Mouse (Mus musculus): ENCODE results near the gene Litaf. TPM values are rescaled to one million over a fixed set of nuclear protein-coding genes. Genes with fewer than 3 reads are reported as not detected.
"Not testable (repeated sequence)": the region's sequence is repeated elsewhere in the genome, so short reads cannot be mapped to it uniquely, and the experiment has no call there.

The Litaf gene
- polyA plus RNA-seq, 1 experiment from 2014 or later = 94.2 TPM

GRCm38 (mm10) chr16:10979064-10979803 lies 86.7 kb downstream of the Litaf start:
- H3K27ac ChIP-seq (ENCODE audit: low read length) = peak overlapping the region; percentile 28
- ATAC-seq (ENCODE audit: insufficient read depth, low FRiP score) = peak; percentile 72
- 37% methylated on average over 11 of the region's 11 CpGs for WGBS

GRCm38 (mm10) chr16:10977877-10978276 lies 88.1 kb downstream of the Litaf start:
- ATAC-seq (ENCODE audit: insufficient read depth, low FRiP score) = no peak
- Histone ChIP-seq H3K4me2 (ENCODE audit: low read depth, low read length) (no peak overlapping the region), H3K9me3 (replicated peaks; ENCODE audit: control insufficient read depth, low read length) (no peaks in the 10 kb centered on the region), H3K4me1 (ENCODE audit: control insufficient read depth, insufficient read depth, low read length) (peaks cover 24% of the 10 kb centered on the region; the same call in 1 of the 2 replicates), H3K36me3 (ENCODE audit: control insufficient read depth, insufficient read depth, low read length) (no peaks in the 10 kb centered on the region), H3K4me3 (replicated peaks; ENCODE audit: low read length) (no peak overlapping the region), H3K27ac (ENCODE audit: low read length) (no peak overlapping the region), H3K27me3 (ENCODE audit: control insufficient read depth, insufficient read depth, low read length) (no peaks in the 10 kb centered on the region), H3K9ac (ENCODE audit: low read length) (no peak overlapping the region)
- WGBS = 90% methylated on average over 9 of the region's 9 CpGs

More at GRCm38 (mm10) chr16:10979064-10979803, 86.7 kb downstream of the Litaf start:
- H3K4me1 ChIP-seq (ENCODE audit: control insufficient read depth, insufficient read depth, low read length) = peaks cover 28% of the 10 kb centered on the region; the same call in 1 of the 2 replicates
- no peak overlapping the region for H3K4me2 ChIP-seq (ENCODE audit: low read depth, low read length)
- H3K4me3 ChIP-seq (replicated peaks; ENCODE audit: low read length) = no peak overlapping the region
- no peak overlapping the region for H3K9ac ChIP-seq (ENCODE audit: low read length)
- no peaks in the 10 kb centered on the region for H3K27me3 ChIP-seq (ENCODE audit: control insufficient read depth, insufficient read depth, low read length)
- no peaks in the 10 kb centered on the region for H3K9me3 ChIP-seq (replicated peaks; ENCODE audit: control insufficient read depth, low read length)
- H3K36me3 ChIP-seq (ENCODE audit: control insufficient read depth, insufficient read depth, low read length) = no peaks in the 10 kb centered on the region

GRCm38 (mm10) chr16:10976202-10976631 lies 89.7 kb downstream of the Litaf start:
- no peak for ATAC-seq (ENCODE audit: insufficient read depth, low FRiP score)
- H3K4me2 ChIP-seq (ENCODE audit: low read depth, low read length) = no peak overlapping the region
- peaks cover 19% of the 10 kb centered on the region; the same call in 1 of the 2 replicates for H3K4me1 ChIP-seq (ENCODE audit: control insufficient read depth, insufficient read depth, low read length)
- H3K4me3 ChIP-seq (replicated peaks; ENCODE audit: low read length) = no peak overlapping the region
- H3K9ac ChIP-seq (ENCODE audit: low read length) = no peak overlapping the region
- no peaks in the 10 kb centered on the region for H3K9me3 ChIP-seq (replicated peaks; ENCODE audit: control insufficient read depth, low read length)
- peak overlapping the region; percentile 21; the same call in 1 of the 2 replicates for H3K27ac ChIP-seq (ENCODE audit: low read length)
- 70% methylated on average over 11 of the region's 11 CpGs for WGBS
- H3K27me3 ChIP-seq (ENCODE audit: control insufficient read depth, insufficient read depth, low read length) = no peaks in the 10 kb centered on the region
- no peaks in the 10 kb centered on the region for H3K36me3 ChIP-seq (ENCODE audit: control insufficient read depth, insufficient read depth, low read length)

GRCm38 (mm10) chr16:10974939-10975338 lies 91.0 kb downstream of the Litaf start:
- H3K9ac ChIP-seq (ENCODE audit: low read length) = no peak overlapping the region
- H3K9me3 ChIP-seq (replicated peaks; ENCODE audit: control insufficient read depth, low read length) = no peaks in the 10 kb centered on the region
- no peak overlapping the region for H3K4me3 ChIP-seq (replicated peaks; ENCODE audit: low read length)
- no peaks in the 10 kb centered on the region for H3K27me3 ChIP-seq (ENCODE audit: control insufficient read depth, insufficient read depth, low read length)
- no peak overlapping the region for H3K4me2 ChIP-seq (ENCODE audit: low read depth, low read length)
- H3K27ac ChIP-seq (ENCODE audit: low read length) = no peak overlapping the region
- WGBS = 76% methylated on average over 5 of the region's 5 CpGs
- peaks cover 18% of the 10 kb centered on the region; the same call in 1 of the 2 replicates for H3K4me1 ChIP-seq (ENCODE audit: control insufficient read depth, insufficient read depth, low read length)
- ATAC-seq (ENCODE audit: insufficient read depth, low FRiP score) = no peak
- H3K36me3 ChIP-seq (ENCODE audit: control insufficient read depth, insufficient read depth, low read length) = no peaks in the 10 kb centered on the region

GRCm38 (mm10) chr16:10974037-10974446 lies 91.9 kb downstream of the Litaf start:
- ATAC-seq (ENCODE audit: insufficient read depth, low FRiP score) = no peak
- H3K9ac ChIP-seq (ENCODE audit: low read length) = no peak overlapping the region
- H3K27me3 ChIP-seq (ENCODE audit: control insufficient read depth, insufficient read depth, low read length) = no peaks in the 10 kb centered on the region
- H3K9me3 ChIP-seq (replicated peaks; ENCODE audit: control insufficient read depth, low read length) = no peaks in the 10 kb centered on the region
- no peak overlapping the region for H3K27ac ChIP-seq (ENCODE audit: low read length)
- no peak overlapping the region for H3K4me3 ChIP-seq (replicated peaks; ENCODE audit: low read length)
- 49% methylated on average over 3 of the region's 3 CpGs for whole genome bisulfite sequencing
- H3K36me3 ChIP-seq (ENCODE audit: control insufficient read depth, insufficient read depth, low read length) = no peaks in the 10 kb centered on the region
- H3K4me2 ChIP-seq (ENCODE audit: low read depth, low read length) = no peak overlapping the region
- H3K4me1 ChIP-seq (ENCODE audit: control insufficient read depth, insufficient read depth, low read length) = peaks cover 12% of the 10 kb centered on the region; the same call in 1 of the 2 replicates

GRCm38 (mm10) chr16:10972259-10972658 lies 93.7 kb downstream of the Litaf start:
- peaks cover 14% of the 10 kb centered on the region; the same call in 1 of the 2 replicates for H3K4me1 ChIP-seq (ENCODE audit: control insufficient read depth, insufficient read depth, low read length)
- H3K27me3 ChIP-seq (ENCODE audit: control insufficient read depth, insufficient read depth, low read length) = no peaks in the 10 kb centered on the region
- 0 out of 2 replicates have a peak, but pooled peaks have one; percentile 42 for ATAC-seq (ENCODE audit: insufficient read depth, low FRiP score)
- no peak overlapping the region for H3K4me2 ChIP-seq (ENCODE audit: low read depth, low read length)
- 58% methylated on average over 6 of the region's 6 CpGs for WGBS
- no peak overlapping the region for H3K4me3 ChIP-seq (replicated peaks; ENCODE audit: low read length)
- H3K9ac ChIP-seq (ENCODE audit: low read length) = no peak overlapping the region
- no peaks in the 10 kb centered on the region for H3K36me3 ChIP-seq (ENCODE audit: control insufficient read depth, insufficient read depth, low read length)
- H3K9me3 ChIP-seq (replicated peaks; ENCODE audit: control insufficient read depth, low read length) = no peaks in the 10 kb centered on the region
- H3K27ac ChIP-seq (ENCODE audit: low read length) = no peak overlapping the region

- not testable (repeated sequence) for H3K27me3 ChIP-seq (ENCODE audit: control insufficient read depth, insufficient read depth, low read length); H3K9ac ChIP-seq (ENCODE audit: low read length); H3K4me3 ChIP-seq (replicated peaks; ENCODE audit: low read length); H3K27ac ChIP-seq (ENCODE audit: low read length); ATAC-seq (ENCODE audit: insufficient read depth, low FRiP score); H3K4me2 ChIP-seq (ENCODE audit: low read depth, low read length); H3K9me3 ChIP-seq (replicated peaks; ENCODE audit: control insufficient read depth, low read length); H3K36me3 ChIP-seq (ENCODE audit: control insufficient read depth, insufficient read depth, low read length)
- WGBS = 91% methylated on average over 1 of the region's 1 CpGs
- peaks cover 14% of the 10 kb centered on the region; the same call in 1 of the 2 replicates for H3K4me1 ChIP-seq (ENCODE audit: control insufficient read depth, insufficient read depth, low read length)
These were observed 96.0 kb downstream of the Litaf start for GRCm38 (mm10) chr16:10969944-10970343.

- no peak overlapping the region for H3K4me3 ChIP-seq (replicated peaks; ENCODE audit: low read length)
- no peaks in the 10 kb centered on the region for H3K9me3 ChIP-seq (replicated peaks; ENCODE audit: control insufficient read depth, low read length)
- no peak overlapping the region for H3K4me2 ChIP-seq (ENCODE audit: low read depth, low read length)
- no peak for ATAC-seq (ENCODE audit: insufficient read depth, low FRiP score)
- H3K4me1 ChIP-seq (ENCODE audit: control insufficient read depth, insufficient read depth, low read length) = peaks cover 10% of the 10 kb centered on the region; the same call in 1 of the 2 replicates
- 83% methylated on average over 5 of the region's 5 CpGs for WGBS
- no peak overlapping the region for H3K27ac ChIP-seq (ENCODE audit: low read length)
- H3K27me3 ChIP-seq (ENCODE audit: control insufficient read depth, insufficient read depth, low read length) = no peaks in the 10 kb centered on the region
- no peak overlapping the region for H3K9ac ChIP-seq (ENCODE audit: low read length)
- no peaks in the 10 kb centered on the region; the same call in 1 of the 2 replicates for H3K36me3 ChIP-seq (ENCODE audit: control insufficient read depth, insufficient read depth, low read length)
These were observed 96.6 kb downstream of the Litaf start for GRCm38 (mm10) chr16:10969342-10969741.

- Histone ChIP-seq H3K4me3 (replicated peaks; ENCODE audit: low read length) (no peak overlapping the region), H3K36me3 (ENCODE audit: control insufficient read depth, insufficient read depth, low read length) (no peaks in the 10 kb centered on the region; the same call in 1 of the 2 replicates), H3K4me1 (ENCODE audit: control insufficient read depth, insufficient read depth, low read length) (peaks cover 7% of the 10 kb centered on the region; the same call in 1 of the 2 replicates), H3K4me2 (ENCODE audit: low read depth, low read length) (no peak overlapping the region), H3K9me3 (replicated peaks; ENCODE audit: control insufficient read depth, low read length) (no peaks in the 10 kb centered on the region), H3K27me3 (ENCODE audit: control insufficient read depth, insufficient read depth, low read length) (no peaks in the 10 kb centered on the region), H3K27ac (ENCODE audit: low read length) (no peak overlapping the region), H3K9ac (ENCODE audit: low read length) (no peak overlapping the region)
- 83% methylated on average over 4 of the region's 4 CpGs for WGBS
- ATAC-seq (ENCODE audit: insufficient read depth, low FRiP score) = no peak
These were observed 97.7 kb downstream of the Litaf start for GRCm38 (mm10) chr16:10968299-10968698.

Measured in stomach, embryonic 16.5 days (tissue).